Mouse (Mus musculus) hematopoietic multipotent progenitor cell, adult 10-12 weeks (in vitro differentiated cells): ENCODE measurements around the gene Sync. TPM values are rescaled to one million over a fixed set of nuclear protein-coding genes. Genes with fewer than 3 reads are reported as not detected.

Experiments used
- polyA plus RNA-seq: library from polyadenylated mRNA; stranded (reverse); fragments of >175 nt; gene quantifications from 2 replicates; pipeline ENCODE4 v1.2.3, GENCODE M21; 2012; ENCODE audit warnings: low replicate concordance

Gene Sync
- polyA plus RNA-seq: 0.04 TPM in 1 of 2 replicates, not detected in the other

DNA sequence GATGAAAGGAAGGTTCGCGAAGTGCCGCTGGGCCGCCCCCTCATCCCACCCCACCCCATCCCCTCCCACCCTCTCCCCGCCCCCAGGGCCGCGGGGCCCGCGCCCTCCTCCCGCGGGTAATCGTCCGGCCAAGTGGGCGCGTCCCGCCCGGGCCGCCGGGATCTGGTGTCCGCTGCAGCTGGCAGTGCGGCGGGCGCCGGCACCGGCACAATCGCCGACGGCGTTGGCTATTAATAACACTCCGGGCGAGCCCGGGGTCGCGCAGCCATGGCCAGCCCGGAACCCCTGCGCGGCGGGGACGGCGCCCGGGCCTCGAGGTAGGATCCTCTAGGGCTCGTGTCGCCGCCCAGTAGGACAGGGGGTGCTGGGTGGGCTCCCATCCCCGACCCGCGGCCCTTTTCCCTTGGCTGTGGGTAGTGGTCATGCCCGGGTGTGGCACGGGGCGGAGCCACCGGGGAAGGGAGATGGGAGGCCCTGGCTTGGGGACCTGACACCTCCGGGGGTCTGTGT lies at the start of gene Sync:
TSS of gene Sync (plus strand) at position 146 of the 510 bp plus-strand sequence.

GRCm38 (mm10) chr4:129261196-129261595 lies 26.2 kb upstream of the Sync start, which contains the start of gene C77080:
Gene C77080 (minus strand): TSS chr4:129261404.

DNA sequence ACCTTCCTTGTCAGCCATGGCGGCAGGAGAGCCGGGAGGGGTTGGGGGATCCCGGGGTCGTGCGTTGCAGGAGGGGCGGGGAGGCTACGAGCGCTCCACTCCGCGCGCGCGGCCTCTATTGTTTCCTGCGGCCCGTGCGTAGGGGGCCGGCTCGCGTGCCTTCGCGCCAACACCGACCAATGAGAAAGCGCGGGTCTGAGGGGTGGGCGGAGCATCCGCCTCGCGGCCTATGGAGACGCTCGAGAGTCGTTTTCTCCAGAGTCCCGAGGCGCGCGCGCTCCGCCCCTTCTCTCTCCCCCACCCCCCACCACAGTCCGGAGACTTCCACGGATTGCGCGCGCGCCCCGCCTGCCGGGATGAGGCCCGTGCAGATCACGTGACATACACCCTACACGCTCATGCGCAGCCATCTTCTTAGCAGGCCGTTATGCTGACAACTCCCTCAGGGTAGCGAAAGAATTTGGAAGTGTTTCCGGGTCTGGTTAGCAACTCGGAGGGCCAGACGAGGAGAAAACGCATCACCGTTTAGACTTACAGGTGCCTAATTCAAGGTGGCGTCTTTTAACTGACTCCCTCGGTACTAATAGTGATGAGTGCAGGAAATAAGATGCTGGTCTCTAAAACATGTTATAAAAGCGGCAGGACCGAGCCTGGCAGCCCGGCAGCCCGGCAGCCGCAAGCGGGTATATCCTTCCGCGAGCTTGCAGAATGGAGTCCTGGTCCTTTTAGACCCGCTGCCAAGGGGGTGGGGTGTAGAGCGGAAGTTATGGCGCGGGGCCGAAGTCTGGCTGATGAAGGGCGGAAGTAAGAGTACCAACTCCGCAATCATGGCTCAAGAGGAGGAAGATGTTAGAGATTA lies 48.0 kb downstream of the Sync start, which contains the start of the genes Rbbp4 and Zbtb8os:
TSS of gene Rbbp4 (minus strand) at position 155 of the 859 bp plus-strand sequence.
TSS of gene Zbtb8os (plus strand) at position 480 of the 859 bp plus-strand sequence.

Other genes starting within 250 kb of the Sync start
- gene Rnf19b, start 229.3 kb upstream of the Sync start, polyA plus RNA-seq: 103 and 178 TPM in 2 replicates
- not detected in 2 replicates for gene Tmem54, start 182.1 kb upstream of the Sync start, polyA plus RNA-seq
- not detected in 2 replicates for gene Hpca, start 165.6 kb upstream of the Sync start, polyA plus RNA-seq
- gene Fndc5, start 150.6 kb upstream of the Sync start, polyA plus RNA-seq: 0.15 and 0.46 TPM in 2 replicates
- gene S100pbp, start 97.9 kb upstream of the Sync start, polyA plus RNA-seq: 4.2 and 5.2 TPM in 2 replicates
- gene Yars, start 97.9 kb upstream of the Sync start, polyA plus RNA-seq: 11.6 and 15.9 TPM in 2 replicates
- 0.72 and 1.6 TPM in 2 replicates for gene C77080, start 26.2 kb upstream of the Sync start, polyA plus RNA-seq
- 18.9 and 24.8 TPM in 2 replicates for gene Rbbp4, start 47.8 kb downstream of the Sync start, polyA plus RNA-seq
- 2.6 and 4.1 TPM in 2 replicates for gene Zbtb8os, start 48.1 kb downstream of the Sync start, polyA plus RNA-seq
- gene Zbtb8a, start 90.5 kb downstream of the Sync start, polyA plus RNA-seq: 1.7 and 4.1 TPM in 2 replicates
- not detected in 2 replicates for gene Zbtb8b, start 153.2 kb downstream of the Sync start, polyA plus RNA-seq
- gene Bsdc1, start 174.0 kb downstream of the Sync start, polyA plus RNA-seq: 27.6 and 91.6 TPM in 2 replicates
- 0.17 TPM in 1 of 2 replicates, not detected in the other for gene Tssk3, start 203.4 kb downstream of the Sync start, polyA plus RNA-seq
- gene Fam229a, start 203.6 kb downstream of the Sync start, polyA plus RNA-seq: 0.59 and 1.1 TPM in 2 replicates
- gene Marcksl1, start 226.0 kb downstream of the Sync start, polyA plus RNA-seq: 71.7 and 221 TPM in 2 replicates